ENCODE assay signal across 8 mouse cellular contexts in the genomic region with DNA sequence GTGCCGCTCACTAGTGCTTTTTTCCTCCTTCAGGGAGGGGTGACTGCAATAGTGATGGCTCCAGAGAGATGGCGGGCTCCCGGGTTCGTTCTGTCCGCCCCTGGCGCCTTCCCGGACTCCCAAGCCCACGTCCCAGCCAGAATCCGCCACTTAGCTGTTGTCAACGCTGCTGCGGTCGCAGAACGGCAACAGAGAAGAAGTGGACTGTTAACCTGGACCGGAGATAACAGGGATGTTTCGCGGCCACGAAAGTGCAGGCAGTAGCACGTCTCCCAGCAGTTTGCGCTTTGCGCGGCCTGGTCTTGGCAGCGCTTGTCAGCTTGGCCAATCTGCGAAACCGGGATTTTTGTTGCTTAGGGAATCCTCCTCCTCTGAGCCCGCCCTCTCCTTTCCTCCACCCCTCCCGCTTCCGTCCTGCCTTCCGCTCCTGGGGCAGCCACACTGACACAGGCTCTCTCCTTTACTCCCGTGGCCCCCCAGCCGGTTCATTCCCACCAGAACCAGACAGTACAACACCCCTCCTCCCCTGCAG. TPM values are rescaled to one million over a fixed set of nuclear protein-coding genes. Genes with fewer than 3 reads are reported as not detected.
DNase-seq lines count a peak whose midpoint lies in the region; ATAC-seq lines count a peak whose summit lies in the region.

A gene (minus strand): TSS at position 322 of the 532 bp plus-strand sequence.

- WGBS in hindbrain, embryonic 15.5 days: 14% methylated on average over 29 of the region's 30 CpGs

- H3K9ac ChIP-seq in hindbrain, embryonic 15.5 days: peak within 1 kb of the TSS; percentile 58

- H3K36me3 ChIP-seq in hindbrain, embryonic 15.5 days: no peaks in the 10 kb centered on the region

- DNase-seq in adipocyte (ENCODE audit: low spot score): peak; percentile 90
- peak; percentile 74 for DNase-seq in cerebellum, postnatal 36 days
- peak; percentile 60 for DNase-seq in gastrocnemius, adult 18-20 months (ENCODE audit: low spot score)
- peak; percentile 69 to 72 for DNase-seq in layer of hippocampus, postnatal 36 days
- peak; percentile 69 for DNase-seq in lung, postnatal 14 days
- peak; percentile 39 for DNase-seq in retina, postnatal 7 days (ENCODE audit: low read depth, low spot score)
- DNase-seq in yolk sac, embryonic 10.5 days (ENCODE audit: low spot score): peak; percentile 82

- no peaks in the 10 kb centered on the region for H3K27me3 ChIP-seq in hindbrain, embryonic 15.5 days

- peak within 1 kb of the TSS; percentile 57 for H3K4me3 ChIP-seq in hindbrain, embryonic 15.5 days

- H3K4me1 ChIP-seq in hindbrain, embryonic 15.5 days (replicated peaks): no peaks in the 10 kb centered on the region

- peak within 1 kb of the TSS; percentile 64 for H3K4me2 ChIP-seq in hindbrain, embryonic 15.5 days

- ATAC-seq in hindbrain, embryonic 15.5 days (ENCODE audit: low FRiP score, low read depth): peak; percentile 93

- peak within 1 kb of the TSS; percentile 88 for H3K27ac ChIP-seq in hindbrain, embryonic 15.5 days (replicated peaks)

- H3K9me3 ChIP-seq in hindbrain, embryonic 15.5 days: no peaks in the 10 kb centered on the region

RNA-seq across cellular contexts. Expression of the gene that starts here (rescaled TPM):
- total RNA-seq in gastrocnemius, adult 18-20 months (2021): under 1 TPM; 0.11 to 0.52 TPM
- polyA plus RNA-seq in hindbrain, embryonic 15.5 days (2015; fragmentation: Nextera tagmentation; extraction: Ambion mirVana): 2.8 and 2.9 TPM in 2 replicates
- under 1 TPM; 0.46 to 0.55 TPM for total RNA-seq in layer of hippocampus, postnatal 36 days (2021)

Comparison
In these comparisons a context has a peak if more than half of its experiments do, and no peak if none do; other contexts are left out.
1. Peak in every context shown above with its lines: DNase-seq, ATAC-seq, H3K4me3 ChIP-seq and H3K27ac ChIP-seq.
2. Peak in DNase-seq in gastrocnemius, adult 18-20 months; RNA of the gene not detected or under 1 TPM.
3. Peak in DNase-seq in layer of hippocampus, postnatal 36 days; RNA of the gene not detected or under 1 TPM.
4. DNase-seq: peak in every context shown above with its lines; median percentile 90 in adipocyte; 82 in yolk sac, embryonic 10.5 days; 74 in cerebellum, postnatal 36 days; 70 in layer of hippocampus, postnatal 36 days; 69 in lung, postnatal 14 days; 60 in gastrocnemius, adult 18-20 months; 39 in retina, postnatal 7 days.